Mouse (Mus musculus) megakaryocyte, embryonic 14.5 days (primary cell): ENCODE measurements around the gene Arhgef3.

Source experiments
- FLI1 ChIP-seq: IDR thresholded peaks from 2 replicates; pipeline ENCODE4 v1.6.1; 2012; ENCODE audit warnings: low read length, inconsistent platforms, mixed read lengths
- GATA1 ChIP-seq: IDR thresholded peaks from 3 replicates; pipeline ENCODE4 v1.6.1; 2012; ENCODE audit warnings: mixed read lengths, low read length, inconsistent platforms, borderline replicate concordance

GRCm38 (mm10) chr14:27229441-27230147, 114.9 kb downstream of the Arhgef3 start:
- no peak for TF ChIP-seq GATA1
- no peak for TF ChIP-seq FLI1
